Mouse (Mus musculus) MEL-GATA-1-ER (cell line): ENCODE data around the gene Btg4.

Experiments used
- DNase-seq: peaks from one replicate; pipeline ENCODE4 v3.0.0-alpha.2; 2012; ENCODE audit warnings: low read depth; ENCODE audit errors: extremely low read depth

The Btg4 gene

GRCm38 (mm10) chr9:51165312-51166180 lies 104.8 kb downstream of the Btg4 start, which contains the start of gene Gm32742:
Gene Gm32742 (minus strand): TSS chr9:51165517.
- DNase-seq, result no peak

DNA sequence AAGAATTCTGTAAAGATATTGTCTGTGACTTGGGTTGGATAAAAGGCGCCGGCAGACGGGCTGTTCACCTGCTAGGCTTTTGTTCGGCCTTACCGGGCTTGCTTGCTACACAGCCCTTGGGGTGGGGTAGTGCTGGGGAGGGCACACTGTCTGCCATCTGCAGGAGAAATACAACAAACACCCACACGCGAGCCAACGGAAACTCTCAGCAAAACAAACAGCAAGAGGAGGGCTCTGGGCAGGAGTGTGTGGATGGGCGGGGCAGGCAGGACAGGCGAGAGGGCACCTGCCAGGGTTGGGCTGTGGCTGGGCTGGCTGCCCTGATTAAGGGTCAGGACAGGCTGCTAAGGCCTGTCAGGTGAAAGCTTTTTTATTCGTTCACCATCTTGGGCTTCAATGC lies 107.3 kb downstream of the Btg4 start:
- no peak for DNase-seq

DNA sequence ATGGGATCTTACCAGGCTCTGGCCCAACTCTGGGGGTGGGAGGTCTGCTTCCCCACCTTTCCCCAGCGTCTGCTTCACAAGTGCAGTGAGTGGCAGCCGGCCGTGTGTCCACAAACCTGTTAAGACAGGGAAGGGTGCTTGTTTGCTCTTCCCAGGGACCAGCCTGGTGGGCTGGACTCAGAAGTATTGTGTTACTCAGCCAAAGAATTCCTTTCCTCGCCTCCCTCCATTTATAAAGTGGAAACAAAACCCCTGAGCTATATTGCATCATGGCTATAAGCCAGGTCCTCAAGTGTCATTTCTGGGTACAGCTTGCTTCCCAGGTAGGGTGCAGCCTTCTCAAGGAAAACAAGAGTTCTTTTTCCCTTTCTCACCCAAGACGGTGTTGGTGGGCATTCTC lies 108.0 kb downstream of the Btg4 start:
- DNase-seq, result no peak

GRCm38 (mm10) chr9:51169133-51169532 lies 108.4 kb downstream of the Btg4 start:
- DNase-seq, result no peak
